Mouse (Mus musculus) embryonic fibroblast, embryonic 13.5 days (primary cell): ENCODE data around the gene Cyth2. TPM values are rescaled to one million over a fixed set of nuclear protein-coding genes. Genes with fewer than 3 reads are reported as not detected.

Source experiments
- H3K27ac ChIP-seq: 2 replicates; pipeline ENCODE4 v1.5.1; 2012; ENCODE audit warnings: low read length, control low read depth, inconsistent platforms; ENCODE audit not compliant: insufficient read depth
- H3K4me1 ChIP-seq: 2 replicates; pipeline ENCODE4 v1.6.1; 2011; ENCODE audit warnings: low read length; ENCODE audit not compliant: control insufficient read depth, insufficient read depth
- H3K4me3 ChIP-seq: 2 replicates; pipeline ENCODE4 v1.5.1; 2011; ENCODE audit warnings: mild to moderate bottlenecking, control low read depth, low read length; ENCODE audit not compliant: insufficient read depth
- CTCF ChIP-seq: IDR thresholded peaks from 2 replicates; pipeline ENCODE4 v1.5.1; 2011; ENCODE audit warnings: mild to moderate bottlenecking, control low read depth, low read length, moderate library complexity, borderline replicate concordance; ENCODE audit not compliant: insufficient read depth
- POLR2A ChIP-seq: IDR thresholded peaks from 2 replicates; pipeline ENCODE4 v1.6.1; 2011; ENCODE audit warnings: low read depth, mild to moderate bottlenecking, control low read depth, low read length, moderate library complexity
- polyA plus RNA-seq: library from polyadenylated mRNA; stranded (reverse); fragments of >200 nt; gene quantifications from 2 replicates; pipeline ENCODE4 v1.2.4, GENCODE M21; 2011; ENCODE audit warnings: low read depth; ENCODE audit not compliant: missing spikeins, insufficient read length

Cyth2 gene
- polyA plus RNA-seq, 1 experiment: 63.7 TPM

GRCm38 (mm10) chr7:45798511-45798836 lies 15.9 kb downstream of the Cyth2 start:
- H3K4me3 ChIP-seq: no peak overlapping the region
- no peak for TF ChIP-seq POLR2A
- no peak for TF ChIP-seq CTCF
- peaks cover 13% of the 10 kb centered on the region for H3K4me1 ChIP-seq
- H3K27ac ChIP-seq: no peak overlapping the region

DNA sequence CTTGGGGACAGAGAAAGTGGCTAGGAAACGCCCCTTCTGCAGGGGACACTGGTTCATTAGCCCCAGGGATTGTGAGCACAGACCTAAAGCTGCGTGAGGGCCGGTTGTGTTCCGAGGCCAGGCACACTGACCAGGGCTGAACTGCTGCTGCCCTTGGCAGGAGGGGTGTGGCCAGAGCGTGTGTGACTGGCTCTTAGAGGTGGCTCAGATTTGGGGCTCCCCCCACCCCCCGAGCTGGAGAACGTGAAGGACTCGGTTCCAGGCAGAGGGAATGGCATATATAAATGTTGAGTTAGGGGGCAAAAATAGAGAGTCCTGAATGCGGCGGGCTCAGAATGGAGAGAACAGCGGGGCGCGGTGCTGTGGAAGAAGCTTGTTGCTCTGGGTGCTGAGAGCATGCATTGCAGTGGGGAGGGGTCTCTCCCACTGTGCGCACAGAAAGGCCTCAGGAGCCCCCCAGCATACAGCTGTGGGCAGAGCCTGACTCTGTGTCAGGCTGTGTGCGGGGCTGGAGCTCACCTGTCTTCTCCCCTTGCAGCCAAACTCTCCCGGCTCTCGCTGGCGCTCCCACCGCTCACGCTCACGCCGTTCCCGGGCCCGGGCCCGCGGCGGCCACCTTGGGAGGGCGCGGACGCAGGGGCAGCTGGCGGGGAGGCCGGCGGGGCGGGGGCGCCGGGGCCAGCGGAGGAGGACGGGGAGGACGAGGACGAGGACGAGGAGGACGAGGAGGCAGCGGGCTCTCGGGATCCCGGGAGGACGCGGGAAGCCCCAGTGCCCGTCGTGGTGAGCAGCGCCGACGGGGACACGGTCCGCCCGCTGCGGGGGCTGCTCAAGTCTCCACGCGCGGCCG lies 16.5 kb downstream of the Cyth2 start:
- H3K4me3 ChIP-seq: no peak overlapping the region

GRCm38 (mm10) chr7:45796950-45797349 lies 17.4 kb downstream of the Cyth2 start:
- Histone ChIP-seq H3K4me3 (no peak overlapping the region), H3K4me1 (peaks cover 3% of the 10 kb centered on the region; the same call in 1 of the 2 replicates), H3K27ac (no peak overlapping the region)
- TF ChIP-seq CTCF (no peak), POLR2A (no peak)

More for the DNA sequence above, 16.5 kb downstream of the Cyth2 start:
- TF ChIP-seq CTCF (no peak), POLR2A (no peak)
- no peak overlapping the region for H3K27ac ChIP-seq
- peaks cover 9% of the 10 kb centered on the region for H3K4me1 ChIP-seq

DNA sequence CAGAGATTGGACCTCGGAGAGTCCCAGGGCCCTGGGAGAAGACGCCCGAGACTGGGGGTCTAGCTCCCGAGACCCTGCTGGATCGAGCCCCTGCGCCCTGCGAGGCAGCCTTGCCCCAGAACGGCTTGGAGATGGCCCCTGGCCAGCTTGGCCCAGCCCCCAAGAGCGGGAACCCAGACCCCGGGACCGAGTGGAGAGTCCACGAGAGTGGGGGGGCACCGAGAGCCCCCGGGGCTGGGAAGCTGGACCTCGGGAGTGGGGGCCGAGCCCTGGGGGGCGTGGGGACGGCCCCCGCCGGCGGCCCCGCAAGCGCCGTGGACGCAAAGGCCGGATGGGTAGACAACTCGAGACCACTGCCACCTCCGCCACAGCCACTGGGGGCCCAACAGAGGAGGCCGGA lies 19.4 kb downstream of the Cyth2 start:
- H3K27ac ChIP-seq: no peak overlapping the region

GRCm38 (mm10) chr7:45793969-45794585 lies 20.3 kb downstream of the Cyth2 start:
- Histone ChIP-seq H3K27ac (no peak overlapping the region), H3K4me3 (no peak overlapping the region), H3K4me1 (no peaks in the 10 kb centered on the region)
- TF ChIP-seq POLR2A (no peak), CTCF (no peak)

More for the DNA sequence above, 19.4 kb downstream of the Cyth2 start:
- TF ChIP-seq POLR2A (no peak), CTCF (no peak)
- no peak overlapping the region for H3K4me3 ChIP-seq
- H3K4me1 ChIP-seq: no peaks in the 10 kb centered on the region

DNA sequence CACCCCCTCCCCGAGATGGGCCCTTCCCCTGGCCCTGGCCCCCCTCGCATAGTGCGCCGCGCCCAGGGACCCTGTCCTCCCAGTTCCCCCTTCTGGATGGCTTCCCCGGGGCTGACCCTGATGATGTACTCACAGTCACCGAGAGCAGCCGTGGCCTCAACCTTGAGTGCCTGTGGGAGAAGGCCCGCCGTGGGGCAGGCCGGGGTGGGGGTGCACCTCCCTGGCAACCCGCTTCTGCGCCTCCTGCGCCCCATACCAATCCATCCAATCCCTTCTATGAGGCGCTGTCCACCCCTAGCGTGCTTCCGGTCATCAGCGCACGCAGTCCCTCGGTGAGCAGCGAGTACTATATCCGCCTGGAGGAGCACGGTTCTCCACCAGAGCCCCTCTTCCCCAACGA lies 21.1 kb downstream of the Cyth2 start:
- TF ChIP-seq CTCF (no peak), POLR2A (no peak)
- Histone ChIP-seq H3K27ac (no peak overlapping the region), H3K4me1 (no peaks in the 10 kb centered on the region), H3K4me3 (no peak overlapping the region)

DNA sequence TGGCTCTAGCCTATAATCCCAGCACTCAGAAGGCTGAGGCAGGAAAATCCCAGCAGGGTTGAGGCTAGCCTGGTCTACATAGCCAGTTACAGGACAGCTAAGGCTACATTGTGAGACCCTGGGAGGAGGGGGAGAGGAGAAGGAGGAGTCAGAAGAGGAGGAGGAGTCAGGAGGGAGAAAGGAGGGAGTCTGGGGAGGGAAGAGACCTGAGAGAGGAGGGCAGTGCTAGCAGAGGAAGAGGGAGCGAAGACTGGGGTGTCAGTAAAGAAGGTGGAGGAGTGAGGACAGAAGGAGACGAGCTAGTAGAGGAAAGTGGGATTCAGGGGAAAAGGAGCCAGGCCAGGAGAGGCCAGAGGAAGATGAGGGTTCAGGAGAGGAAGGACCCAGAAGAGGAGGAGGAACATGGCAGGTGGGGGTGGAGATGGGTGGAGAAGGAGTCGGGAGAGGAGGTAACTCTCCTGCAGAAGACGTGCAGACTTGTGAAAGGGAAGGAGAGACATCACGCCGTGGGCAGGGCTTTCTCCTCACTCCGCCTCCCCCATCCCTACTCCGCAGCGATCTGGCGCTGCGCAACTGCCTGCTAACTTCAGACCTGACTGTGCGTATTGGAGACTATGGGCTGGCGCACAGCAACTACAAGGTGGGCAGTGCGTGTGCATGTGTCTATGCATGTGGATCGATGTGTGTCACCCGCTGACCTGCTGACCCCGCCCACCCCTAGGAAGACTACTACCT lies 22.5 kb downstream of the Cyth2 start:
- Histone ChIP-seq H3K27ac (no peak overlapping the region), H3K4me1 (no peaks in the 10 kb centered on the region), H3K4me3 (no peak overlapping the region)
- no peak for TF ChIP-seq CTCF
- no peak for TF ChIP-seq POLR2A

GRCm38 (mm10) chr7:45790721-45791120 lies 23.7 kb downstream of the Cyth2 start:
- no peak overlapping the region for H3K27ac ChIP-seq
- no peaks in the 10 kb centered on the region for H3K4me1 ChIP-seq
- H3K4me3 ChIP-seq: no peak overlapping the region
- TF ChIP-seq CTCF: no peak

- Histone ChIP-seq H3K4me1 (peaks cover 6% of the 10 kb centered on the region; the same call in 1 of the 2 replicates), H3K4me3 (no peak overlapping the region), H3K27ac (no peak overlapping the region)
- TF ChIP-seq CTCF (no peak), POLR2A (no peak)
Measured at GRCm38 (mm10) chr7:45787642-45788041, 26.7 kb downstream of the Cyth2 start.
